Mouse (Mus musculus) small intestine, adult 2 months (tissue): ENCODE results near the gene Fam83f. TPM values are rescaled to one million over a fixed set of nuclear protein-coding genes. Genes with fewer than 3 reads are reported as not detected.

Experiments
- H3K27ac ChIP-seq: fragments of 200-500 bp; 2 replicates; pipeline ENCODE4 v1.5.1; 2012; ENCODE audit warnings: low read depth, low read length, control low read depth, inconsistent platforms; ENCODE audit not compliant: insufficient read depth
- H3K27me3 ChIP-seq: fragments of 200-500 bp; 2 replicates; pipeline ENCODE4 v1.6.1; 2012; ENCODE audit warnings: mild to moderate bottlenecking, moderate library complexity, low read length, inconsistent platforms; ENCODE audit not compliant: control insufficient read depth, insufficient read depth
- H3K36me3 ChIP-seq: fragments of 200-500 bp; 2 replicates; pipeline ENCODE4 v1.6.1; 2012; ENCODE audit warnings: mild to moderate bottlenecking, low read length, control low read depth, inconsistent platforms; ENCODE audit not compliant: control insufficient read depth, insufficient read depth
- H3K4me1 ChIP-seq: fragments of 200-500 bp; 2 replicates; pipeline ENCODE4 v1.6.1; 2012; ENCODE audit warnings: low read length, inconsistent platforms, mixed read lengths; ENCODE audit not compliant: control insufficient read depth, insufficient read depth, insufficient read length
- H3K4me3 ChIP-seq: fragments of 200-500 bp; 2 replicates; pipeline ENCODE4 v1.5.1; 2012; ENCODE audit warnings: low read depth, mild to moderate bottlenecking, control low read depth, inconsistent platforms, low read length, moderate library complexity
- CTCF ChIP-seq: fragments of 200-500 bp; IDR thresholded peaks from 2 replicates; pipeline ENCODE4 v1.5.1; 2012; ENCODE audit warnings: low read depth, mild to moderate bottlenecking, control low read depth, inconsistent platforms, low read length, moderate library complexity, mixed read lengths; ENCODE audit not compliant: insufficient replicate concordance, insufficient read length; ENCODE audit errors: extremely low read depth
- POLR2A ChIP-seq: fragments of 200-500 bp; IDR thresholded peaks from 2 replicates; pipeline ENCODE4 v1.6.1; 2012; ENCODE audit warnings: low read depth, mild to moderate bottlenecking, control low read depth, inconsistent platforms, low read length, moderate library complexity
- WGBS: fragments of 180-500 bp; shearing (Covaris S2); methylation state at CpG from one replicate; pipeline ENCODE4 v1.1.7; 2018; 5-methylcytosine and 5-hydroxymethylcytosine counted together
- polyA plus RNA-seq: library from polyadenylated mRNA; depleted of rRNA; stranded (reverse); fragments of >200 nt; gene quantifications from 2 replicates; pipeline ENCODE4 v1.2.3, GENCODE M21; 2012

The Fam83f gene
- polyA plus RNA-seq, 1 experiment: 21.5 TPM

GRCm38 (mm10) chr15:80717431-80717830 lies 45.8 kb downstream of the Fam83f start:
- Histone ChIP-seq H3K4me3 (no peak overlapping the region), H3K4me1 (peaks cover 7% of the 10 kb centered on the region; the same call in 1 of the 2 replicates), H3K36me3 (no peaks in the 10 kb centered on the region), H3K27me3 (no peaks in the 10 kb centered on the region), H3K27ac (no peak overlapping the region)
- 49% methylated on average over 1 of the region's 1 CpGs for WGBS
- TF ChIP-seq POLR2A: no peak
- no peak for TF ChIP-seq CTCF

DNA sequence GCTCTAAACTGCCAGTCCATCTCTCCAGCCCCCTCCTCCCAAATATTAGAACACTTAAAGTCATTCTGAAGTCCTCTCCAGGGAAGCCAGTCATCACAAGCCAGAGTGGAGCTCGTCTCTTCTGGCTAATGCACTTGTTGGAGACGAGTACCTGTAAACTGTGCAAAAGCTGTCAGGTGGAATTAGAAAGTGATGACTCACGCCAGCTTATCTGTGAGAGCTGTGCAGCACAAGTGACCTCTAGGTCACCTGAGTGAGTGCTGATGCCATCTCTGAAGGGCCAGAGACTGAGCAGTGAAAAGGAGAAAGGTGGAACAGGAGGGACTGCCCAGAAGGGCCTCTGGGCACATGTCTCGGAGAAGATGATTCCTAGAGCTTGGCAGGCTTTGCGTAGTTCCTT lies 48.6 kb downstream of the Fam83f start:
- 48% methylated on average over 5 of the region's 5 CpGs for WGBS
- no peak for TF ChIP-seq CTCF
- no peak for TF ChIP-seq POLR2A
- H3K36me3 ChIP-seq: no peaks in the 10 kb centered on the region
- H3K4me3 ChIP-seq: no peak overlapping the region
- no peaks in the 10 kb centered on the region for H3K27me3 ChIP-seq
- peaks cover 9% of the 10 kb centered on the region for H3K4me1 ChIP-seq
- H3K27ac ChIP-seq: no peak overlapping the region

- TF ChIP-seq CTCF: no peak
- TF ChIP-seq POLR2A: no peak
- Histone ChIP-seq H3K36me3 (no peaks in the 10 kb centered on the region; the same call in 1 of the 2 replicates), H3K27me3 (no peaks in the 10 kb centered on the region), H3K4me1 (peaks cover 9% of the 10 kb centered on the region), H3K4me3 (no peak overlapping the region), H3K27ac (no peak overlapping the region)
- WGBS: 68% methylated on average over 6 of the region's 6 CpGs
Observed at GRCm38 (mm10) chr15:80721861-80722260, 50.2 kb downstream of the Fam83f start.

- no peaks in the 10 kb centered on the region; the same call in 1 of the 2 replicates for H3K36me3 ChIP-seq
- 79% methylated on average over 3 of the region's 3 CpGs for WGBS
- H3K4me3 ChIP-seq: no peak overlapping the region
- no peak overlapping the region for H3K27ac ChIP-seq
- H3K4me1 ChIP-seq: peaks cover 9% of the 10 kb centered on the region
- no peaks in the 10 kb centered on the region for H3K27me3 ChIP-seq
- TF ChIP-seq CTCF (no peak), POLR2A (no peak)
Observed at GRCm38 (mm10) chr15:80722366-80722765, 50.7 kb downstream of the Fam83f start.

GRCm38 (mm10) chr15:80729477-80729876 lies 57.8 kb downstream of the Fam83f start:
- 67% methylated on average over 2 of the region's 2 CpGs for WGBS
- TF ChIP-seq POLR2A (no peak), CTCF (no peak)
- Histone ChIP-seq H3K4me1 (no peaks in the 10 kb centered on the region), H3K36me3 (no peaks in the 10 kb centered on the region; the same call in 1 of the 2 replicates), H3K4me3 (no peak overlapping the region), H3K27me3 (no peaks in the 10 kb centered on the region), H3K27ac (no peak overlapping the region)

DNA sequence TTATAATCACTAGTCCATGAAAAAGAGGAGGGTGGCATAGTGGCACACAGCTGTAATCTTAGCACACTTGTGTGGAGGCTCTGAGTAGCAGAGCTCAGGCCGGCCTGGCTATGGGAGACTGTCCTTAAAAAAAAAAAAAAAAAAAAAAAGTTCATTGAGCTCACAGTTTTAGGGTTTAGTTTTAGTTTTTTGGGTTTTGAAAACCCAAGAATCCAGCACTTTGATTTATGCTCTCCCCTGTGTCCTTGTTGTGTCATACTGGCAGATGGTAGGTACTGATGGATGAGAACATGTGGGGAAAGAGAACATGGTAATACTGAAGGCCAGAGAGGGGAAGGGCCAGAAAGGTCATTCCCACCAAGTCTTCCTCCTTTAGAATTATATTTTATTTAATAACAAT lies 59.4 kb downstream of the Fam83f start:
- Histone ChIP-seq H3K27ac (no peak overlapping the region), H3K4me3 (no peak overlapping the region), H3K36me3 (no peaks in the 10 kb centered on the region; the same call in 1 of the 2 replicates), H3K4me1 (peaks cover 4% of the 10 kb centered on the region; the same call in 1 of the 2 replicates), H3K27me3 (no peaks in the 10 kb centered on the region)
- WGBS: 94% methylated on average over 1 of the region's 1 CpGs
- TF ChIP-seq CTCF (no peak), POLR2A (no peak)

- Histone ChIP-seq H3K27ac (no peak overlapping the region), H3K27me3 (no peaks in the 10 kb centered on the region), H3K4me3 (no peak overlapping the region), H3K4me1 (peaks cover 4% of the 10 kb centered on the region; the same call in 1 of the 2 replicates), H3K36me3 (no peaks in the 10 kb centered on the region; the same call in 1 of the 2 replicates)
- TF ChIP-seq CTCF (no peak), POLR2A (no peak)
- WGBS: 78% methylated on average over 3 of the region's 3 CpGs
Observed at GRCm38 (mm10) chr15:80731511-80731910, 59.9 kb downstream of the Fam83f start.
